Mouse (Mus musculus) small intestine, adult 2 months (tissue): ENCODE measurements around the gene Rexo1.

Experiments
- CTCF ChIP-seq: fragments of 200-500 bp; IDR thresholded peaks from 2 replicates; pipeline ENCODE4 v1.5.1; 2012; ENCODE audit warnings: low read depth, mild to moderate bottlenecking, control low read depth, inconsistent platforms, low read length, moderate library complexity, mixed read lengths; ENCODE audit not compliant: insufficient replicate concordance, insufficient read length; ENCODE audit errors: extremely low read depth
- POLR2A ChIP-seq: fragments of 200-500 bp; IDR thresholded peaks from 2 replicates; pipeline ENCODE4 v1.6.1; 2012; ENCODE audit warnings: low read depth, mild to moderate bottlenecking, control low read depth, inconsistent platforms, low read length, moderate library complexity

- TF ChIP-seq CTCF (no peak), POLR2A (peak; percentile 47)
Observed at GRCm38 (mm10) chr10:80606306-80606705, 44.9 kb upstream of the Rexo1 start.
